In genomic region chr11:60168780-60169179, GRCm38 (mm10) we compare ENCODE assay signal across 11 mouse cellular contexts. TPM values are rescaled to one million over a fixed set of nuclear protein-coding genes. Genes with fewer than 3 reads are reported as not detected.
DNase-seq lines count a peak whose midpoint lies in the region; ATAC-seq and TF ChIP-seq lines count a peak whose summit lies in the region.
"Had no signal": no experiment of that assay in that cellular context is flagged by ENCODE, and none has a peak within 500 bp of the region (broad histone marks: within the 10 kb centered on the region; RNA-seq: fewer than 3 reads in every experiment).

No protein-coding gene starts in this region.

- DNase-seq in heart, adult 11 months: peak; percentile 92
- DNase-seq in heart, adult 8-10 months (ENCODE audit: low spot score): no peak
- peak; percentile 71 for DNase-seq in ovary, postnatal 36 days (ENCODE audit: low spot score)
- no peak for DNase-seq in ovary, postnatal 10 days (ENCODE audit: low spot score)
- no peak for DNase-seq in hindbrain, postnatal 0 days (ENCODE audit: low spot score)
- DNase-seq in testis, postnatal 10 days (ENCODE audit: low spot score): peak; percentile 63
- DNase-seq in left cerebral cortex, adult 2 months (ENCODE audit: extremely low spot score in 1 of 2, low spot score in 2 of 2): no peak
- no peak for DNase-seq in urinary bladder, postnatal 10 days (ENCODE audit: low spot score)
- DNase-seq: kidney, postnatal 10 days; spleen, adult 18-20 months had no signal

- H3K9me3 ChIP-seq in hindbrain, postnatal 0 days (ENCODE audit: low read length): no peaks in the 10 kb centered on the region
- H3K9me3 ChIP-seq: limb, embryonic 15.5 days had no signal

- no peak for ATAC-seq in hindbrain, postnatal 0 days

- no peaks in the 10 kb centered on the region for H3K36me3 ChIP-seq in hindbrain, postnatal 0 days (ENCODE audit: insufficient read depth, low read length)

- 0 out of 2 replicates have a peak overlapping the region, but pooled peaks have one; percentile 13 for H3K9ac ChIP-seq in hindbrain, postnatal 0 days (replicated peaks; ENCODE audit: low read length)
- H3K9ac ChIP-seq: limb, embryonic 15.5 days had no signal

- intact Hi-C loops in left cerebral cortex, adult 2 months (cut with DNase I): no loop called here

- 20% methylated on average over 9 of the region's 9 CpGs for WGBS in hindbrain, postnatal 0 days

- H3K4me1 ChIP-seq in hindbrain, postnatal 0 days (ENCODE audit: insufficient read depth, low read length): peaks cover 47% of the 10 kb centered on the region

- H3K27me3 ChIP-seq in hindbrain, postnatal 0 days (ENCODE audit: insufficient read depth, low read length): no peaks in the 10 kb centered on the region
- H3K27me3 ChIP-seq: limb, embryonic 15.5 days had no signal

- no peak for TF ChIP-seq CTCF in hindbrain, postnatal 0 days (IDR thresholded peaks at IDR 0.05; ENCODE audit: low read depth)
- TF ChIP-seq CTCF in left cerebral cortex, adult 2 months (IDR thresholded peaks at IDR 0.05): no peak

- H3K4me2 ChIP-seq in hindbrain, postnatal 0 days (ENCODE audit: low read depth, low read length): no peak overlapping the region
- H3K4me2 ChIP-seq: limb, embryonic 15.5 days had no signal

- H3K27ac ChIP-seq in hindbrain, postnatal 0 days: peak overlapping the region; percentile 41; the same call in 1 of the 2 replicates
- no peak overlapping the region for H3K27ac ChIP-seq in left cerebral cortex, adult 2 months
- H3K27ac ChIP-seq: limb, embryonic 15.5 days had no signal

- no peak overlapping the region for H3K4me3 ChIP-seq in hindbrain, postnatal 0 days (ENCODE audit: low read length)
- H3K4me3 ChIP-seq in left cerebral cortex, adult 2 months: no peak overlapping the region
- H3K4me3 ChIP-seq: limb, embryonic 15.5 days had no signal

RNA-seq across cellular contexts. Expression of gene Srebf1, which starts 53.6 kb away (rescaled TPM):
- total RNA-seq in heart, adult 8-10 months (2022): 10 to 100 TPM; 31.0 to 42.3 (median 36.5) TPM
- 163 and 169 TPM in 2 replicates for total RNA-seq in hindbrain, postnatal 0 days (2014; rRNA removed)
- 50.6 and 59.5 TPM in 2 replicates for polyA plus RNA-seq in hindbrain, postnatal 0 days (2015; fragmentation: Nextera tagmentation; extraction: Ambion mirVana)
- total RNA-seq in left cerebral cortex, adult 2 months (2021): 10 to 100 TPM; 50.1 to 66.1 TPM

Comparison
In these comparisons a context has a peak if more than half of its experiments do, and no peak if none do; other contexts are left out.
1. DNase-seq: peak in heart, adult 11 months (single experiment), ovary, postnatal 36 days (single experiment) and testis, postnatal 10 days (single experiment); none in heart, adult 8-10 months (single experiment), ovary, postnatal 10 days (single experiment), hindbrain, postnatal 0 days (single experiment), left cerebral cortex, adult 2 months (0 of 2) and urinary bladder, postnatal 10 days (single experiment).